Mouse (Mus musculus): Measurements from ENCODE around the gene Cep131. TPM values are rescaled to one million over a fixed set of nuclear protein-coding genes. Genes with fewer than 3 reads are reported as not detected.

The Cep131 gene
- total and polyA plus RNA-seq, 3 experiments: 2.3 to 20.9 (median 10.2) TPM

- no peak for DNase-seq (ENCODE audit: extremely low read depth)
- H3K4me3 ChIP-seq (replicated peaks in 1 of 3; ENCODE audit: low read depth in 2 of 3, low read length in 2 of 3, poor library complexity in 1 of 3): no peak overlapping the region
- no peaks in the 10 kb centered on the region for H3K79me2 ChIP-seq (replicated peaks; ENCODE audit: control insufficient read depth, extremely low read depth, insufficient read depth, poor library complexity, severe bottlenecking)
- no peak overlapping the region for H3K27ac ChIP-seq (ENCODE audit: insufficient read depth, low read depth)
- TF ChIP-seq MYC (IDR thresholded peaks at IDR 0.05; ENCODE audit: low read depth, low read length) (no peak), RAD21 (IDR thresholded peaks at IDR 0.05; ENCODE audit: low read depth, low read length) (no peak), POLR2A (IDR thresholded peaks at IDR 0.05; ENCODE audit: low read depth, low read length) (no peak), RCOR1 (conservative IDR thresholded peaks at IDR 0.05; ENCODE audit: low read depth, low read length) (no peak)
- dilution Hi-C loops (cut with MboI; ENCODE audit: extremely low pct_ligation_motif_present, extremely low pct_unique_long_range_greater_than_20kb, low sequenced_read_pairs) (no loop called here), in situ Hi-C loops (cut with MboI; ENCODE audit: low pct_ligation_motif_present, low pct_unique_long_range_greater_than_20kb, low sequenced_read_pairs) (no loop called here)
- no peak overlapping the region for H3K4me2 ChIP-seq (ENCODE audit: insufficient read depth, low read depth, poor library complexity, severe bottlenecking)
- peaks cover 8% of the 10 kb centered on the region for H3K9me3 ChIP-seq (replicated peaks; ENCODE audit: low read length)
- H3K4me1 ChIP-seq (ENCODE audit: control insufficient read depth in 1 of 2, insufficient read depth in 2 of 2): peaks cover 3 to 19% of the 10 kb centered on the region in 2 experiments; a peak in 2 of 4 replicates
- H3K9ac ChIP-seq (ENCODE audit: insufficient read depth, low read depth): no peak overlapping the region
- H3K36me3 ChIP-seq (replicated peaks in 1 of 2; ENCODE audit: control insufficient read depth in 1 of 2, insufficient read depth in 1 of 2, low read length in 1 of 2): no peaks in the 10 kb centered on the region
- peaks cover 50% of the 10 kb centered on the region for H3K27me3 ChIP-seq (replicated peaks)
These were observed 47.0 kb downstream of the Cep131 start for GRCm38 (mm10) chr11:120039581-120039980.

GRCm38 (mm10) chr11:120034762-120035161 is 51.9 kb downstream of the Cep131 start:
- Histone ChIP-seq H3K79me2 (replicated peaks; ENCODE audit: control insufficient read depth, extremely low read depth, insufficient read depth, poor library complexity, severe bottlenecking) (no peaks in the 10 kb centered on the region), H3K9ac (ENCODE audit: insufficient read depth, low read depth) (no peak overlapping the region), H3K4me1 (ENCODE audit: control insufficient read depth in 1 of 2, insufficient read depth in 2 of 2) (no peaks in the 10 kb centered on the region), H3K9me3 (replicated peaks; ENCODE audit: low read length) (peaks cover 8% of the 10 kb centered on the region), H3K27me3 (replicated peaks) (peaks cover 63% of the 10 kb centered on the region), H3K36me3 (replicated peaks in 1 of 2; ENCODE audit: control insufficient read depth in 1 of 2, insufficient read depth in 1 of 2, low read length in 1 of 2) (no peaks in the 10 kb centered on the region), H3K4me3 (replicated peaks in 1 of 3; ENCODE audit: low read depth in 2 of 3, low read length in 2 of 3, poor library complexity in 1 of 3) (no peak overlapping the region), H3K27ac (ENCODE audit: insufficient read depth, low read depth) (no peak overlapping the region), H3K4me2 (ENCODE audit: insufficient read depth, low read depth, poor library complexity, severe bottlenecking) (no peak overlapping the region)
- no peak for DNase-seq (ENCODE audit: extremely low read depth)
- dilution Hi-C loops (cut with MboI; ENCODE audit: extremely low pct_ligation_motif_present, extremely low pct_unique_long_range_greater_than_20kb, low sequenced_read_pairs): no loop called here
- TF ChIP-seq ETS1 (conservative IDR thresholded peaks at IDR 0.05; ENCODE audit: low read depth, low read length): no peak
- TF ChIP-seq JUND (conservative IDR thresholded peaks at IDR 0.05; ENCODE audit: low read depth, low read length): no peak
- TF ChIP-seq ZNF384 (IDR thresholded peaks at IDR 0.05; ENCODE audit: low read depth, low read length): no peak
- TF ChIP-seq HCFC1 (IDR thresholded peaks at IDR 0.05; ENCODE audit: low read depth, low read length): no peak
- no peak for TF ChIP-seq EP300 (IDR thresholded peaks at IDR 0.05; ENCODE audit: low read length)
- no peak for TF ChIP-seq USF2 (conservative IDR thresholded peaks at IDR 0.05; ENCODE audit: low read depth, low read length)
- no peak for TF ChIP-seq RAD21 (IDR thresholded peaks at IDR 0.05; ENCODE audit: low read depth, low read length)
- TF ChIP-seq JUN (IDR thresholded peaks at IDR 0.05; ENCODE audit: insufficient read depth, low read depth, low read length): no peak
- TF ChIP-seq SIN3A (IDR thresholded peaks at IDR 0.05; ENCODE audit: low read length): no peak
- in situ Hi-C loops (cut with MboI; ENCODE audit: low pct_ligation_motif_present, low pct_unique_long_range_greater_than_20kb, low sequenced_read_pairs): no loop called here

GRCm38 (mm10) chr11:120034306-120034705 is 52.3 kb downstream of the Cep131 start:
- H3K9me3 ChIP-seq (replicated peaks; ENCODE audit: low read length): peaks cover 8% of the 10 kb centered on the region
- H3K79me2 ChIP-seq (replicated peaks; ENCODE audit: control insufficient read depth, extremely low read depth, insufficient read depth, poor library complexity, severe bottlenecking): no peaks in the 10 kb centered on the region
- H3K27ac ChIP-seq (ENCODE audit: insufficient read depth, low read depth): no peak overlapping the region
- in situ Hi-C loops (cut with MboI; ENCODE audit: low pct_ligation_motif_present, low pct_unique_long_range_greater_than_20kb, low sequenced_read_pairs): no loop called here
- DNase-seq (ENCODE audit: extremely low read depth): no peak
- H3K9ac ChIP-seq (ENCODE audit: insufficient read depth, low read depth): no peak overlapping the region
- dilution Hi-C loops (cut with MboI; ENCODE audit: extremely low pct_ligation_motif_present, extremely low pct_unique_long_range_greater_than_20kb, low sequenced_read_pairs): no loop called here
- H3K36me3 ChIP-seq (replicated peaks in 1 of 2; ENCODE audit: control insufficient read depth in 1 of 2, insufficient read depth in 1 of 2, low read length in 1 of 2): no peaks in the 10 kb centered on the region
- peaks cover 59% of the 10 kb centered on the region for H3K27me3 ChIP-seq (replicated peaks)
- no peak overlapping the region for H3K4me2 ChIP-seq (ENCODE audit: insufficient read depth, low read depth, poor library complexity, severe bottlenecking)
- H3K4me1 ChIP-seq (ENCODE audit: control insufficient read depth in 1 of 2, insufficient read depth in 2 of 2): no peaks in the 10 kb centered on the region
- TF ChIP-seq MAX (IDR thresholded peaks at IDR 0.05; ENCODE audit: low read length) (no peak), ZMIZ1 (IDR thresholded peaks at IDR 0.05; ENCODE audit: low read depth, low read length) (no peak), NELFE (IDR thresholded peaks at IDR 0.05; ENCODE audit: low read depth, low read length) (no peak), ELF1 (IDR thresholded peaks at IDR 0.05; ENCODE audit: low read depth, low read length) (no peak), NRF1 (IDR thresholded peaks at IDR 0.05; ENCODE audit: low read depth, low read length) (no peak)
- H3K4me3 ChIP-seq (replicated peaks in 1 of 3; ENCODE audit: low read depth in 2 of 3, low read length in 2 of 3, poor library complexity in 1 of 3): no peak overlapping the region

All from CH12.LX (cell line).